Mouse (Mus musculus) stomach, postnatal 0 days (tissue): ENCODE measurements around the gene Ccdc181.

Experiments
- CTCF ChIP-seq: IDR thresholded peaks from 2 replicates; pipeline ENCODE4 v1.5.1; 2016; ENCODE audit warnings: antibody characterized with exemption, low read depth, mild to moderate bottlenecking, moderate library complexity
- EP300 ChIP-seq: optimal IDR thresholded peaks from 2 replicates; pipeline ENCODE3; 2016; ENCODE audit warnings: antibody characterized with exemption

DNA sequence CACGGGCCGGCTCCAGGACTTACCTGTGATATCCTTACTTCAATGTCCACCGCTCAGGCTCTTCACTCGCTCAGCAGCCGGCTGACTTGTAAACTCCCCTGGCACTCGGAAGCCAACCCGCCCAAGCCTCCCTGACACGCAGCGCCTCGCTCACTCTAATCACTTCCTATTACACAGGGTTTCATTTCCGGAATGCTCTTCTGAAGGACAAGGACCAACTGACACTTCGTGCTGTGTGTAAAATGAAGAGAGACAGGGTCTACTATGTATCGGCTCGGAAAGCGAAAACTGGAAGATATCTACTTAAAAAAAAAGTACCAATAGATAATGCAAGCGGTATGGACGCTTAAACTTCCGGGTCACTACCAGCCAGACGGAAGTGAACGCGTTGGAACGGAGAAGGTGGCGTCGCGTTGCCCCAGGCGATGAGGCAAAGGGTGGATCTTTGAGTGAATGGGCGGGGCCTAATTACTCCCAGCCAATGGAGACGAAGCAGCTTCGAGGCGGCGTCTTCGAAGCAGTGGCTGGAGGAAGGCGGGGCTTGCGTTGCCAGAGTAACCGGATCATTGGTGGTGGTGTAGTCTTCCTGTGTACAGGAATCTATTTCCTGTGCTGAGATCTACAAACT lies 31.9 kb downstream of the Ccdc181 start, which contains the start of gene Blzf1:
- no peak for TF ChIP-seq CTCF
- TF ChIP-seq EP300, result no peak
